Mouse (Mus musculus) layer of hippocampus, adult 8-10 months (tissue): Measurements from ENCODE around the gene Cnppd1. TPM values are rescaled to one million over a fixed set of nuclear protein-coding genes. Genes with fewer than 3 reads are reported as not detected.
A peak's percentile ranks its signal among the peaks of the same experiment; 100 is the strongest.

Source experiments
- DNase-seq, 2 experiments: peaks; one replicate each; pipeline ENCODE4 v3.0.0; 2022; ENCODE audit warnings: low spot score in 2 of 2
- total RNA-seq, 4 experiments: library from RNA; stranded (reverse); gene quantifications; 2 replicates each; pipeline ENCODE4 v1.2.4; 2022

Cnppd1 gene
- total RNA-seq, 4 experiments from 2014 or later, result 33.6 to 36.1 (median 35.3) TPM

- no peak for DNase-seq
Measured at GRCm38 (mm10) chr1:75147411-75148135, 5.1 kb upstream of the Cnppd1 start.

- DNase-seq, result no peak
Measured at GRCm38 (mm10) chr1:75145589-75145988, 3.1 kb upstream of the Cnppd1 start.

- DNase-seq, result peak in 1 of 2 experiments; percentile 46
Measured at GRCm38 (mm10) chr1:75141486-75142190, 873 bp downstream of the Cnppd1 start.

- DNase-seq, result no peak
Measured at GRCm38 (mm10) chr1:75140601-75141190, 1.8 kb downstream of the Cnppd1 start.

GRCm38 (mm10) chr1:75138448-75138847 lies 4.1 kb downstream of the Cnppd1 start:
- DNase-seq, result no peak

- DNase-seq, result no peak
Measured at GRCm38 (mm10) chr1:75136730-75137129, 5.8 kb downstream of the Cnppd1 start.

- DNase-seq, result no peak
Measured at GRCm38 (mm10) chr1:75136293-75136692, 6.2 kb downstream of the Cnppd1 start.

GRCm38 (mm10) chr1:75133421-75134207 lies 8.9 kb downstream of the Cnppd1 start, which contains the start of gene Slc23a3:
Slc23a3 (minus strand) TSS chr1:75133890.
- DNase-seq, result no peak

GRCm38 (mm10) chr1:75128641-75129040 lies 13.9 kb downstream of the Cnppd1 start:
- no peak for DNase-seq

- DNase-seq, result no peak
Measured at GRCm38 (mm10) chr1:75125418-75125817, 17.1 kb downstream of the Cnppd1 start.

- DNase-seq, result peak; percentile 85 to 87
Measured at GRCm38 (mm10) chr1:75124346-75125321, 17.9 kb downstream of the Cnppd1 start, which contains the start of gene Nhej1. Nhej1 (minus strand) TSS chr1:75125200.

GRCm38 (mm10) chr1:75122211-75122610 lies 20.3 kb downstream of the Cnppd1 start:
- DNase-seq, result no peak

Other genes with a start within 250 kb of the Cnppd1 start
- gene Cryba2, start 249.6 kb downstream of the Cnppd1 start, total RNA-seq, result under 1 TPM in 2 of 4 experiments, not detected in 2; 0.74 to 0.82 TPM
- gene Cfap65, start 207.1 kb downstream of the Cnppd1 start, total RNA-seq, result 1 to 10 TPM; 3.3 to 4.6 (median 3.6) TPM
- under 1 TPM in 3 of 4 experiments, not detected in 1; 0.20 to 0.37 (median 0.32) TPM for gene Ihh, start 191.0 kb downstream of the Cnppd1 start, total RNA-seq
- 1 to 10 TPM; 1.7 to 2.7 (median 2.1) TPM for gene Nhej1, start 17.5 kb downstream of the Cnppd1 start, total RNA-seq
- under 1 TPM in 3 of 4 experiments, not detected in 1; 0.22 to 0.45 (median 0.35) TPM for gene Slc23a3, start 8.8 kb downstream of the Cnppd1 start, total RNA-seq
- 100 to 1,000 TPM; 167 to 182 (median 171) TPM for gene Retreg2, start 67 bp upstream of the Cnppd1 start, total RNA-seq
- gene Zfand2b, start 25.9 kb upstream of the Cnppd1 start, total RNA-seq, result 10 to 100 TPM; 26.5 to 37.4 (median 32.4) TPM
- 10 to 100 TPM; 23.6 to 32.0 (median 26.2) TPM for gene Abcb6, start 37.7 kb upstream of the Cnppd1 start, total RNA-seq
- gene Ankzf1, start 49.4 kb upstream of the Cnppd1 start, total RNA-seq, result 10 to 100 TPM; 25.5 to 38.5 (median 31.3) TPM
- 100 to 1,000 TPM in 2 of 4 experiments, 10 to 100 TPM in 2; 97.6 to 119 (median 105) TPM for gene Atg9a, start 49.5 kb upstream of the Cnppd1 start, total RNA-seq
- 10 to 100 TPM; 14.1 to 22.4 (median 18.5) TPM for gene Glb1l, start 68.1 kb upstream of the Cnppd1 start, total RNA-seq
- 10 to 100 TPM; 78.7 to 88.5 (median 84.5) TPM for gene Stk16, start 68.1 kb upstream of the Cnppd1 start, total RNA-seq
- gene Tuba4a, start 77.2 kb upstream of the Cnppd1 start, total RNA-seq, result 100 to 1,000 TPM; 488 to 539 (median 494) TPM
- gene A630095N17Rik, start 89.4 kb upstream of the Cnppd1 start, total RNA-seq, result not detected
- gene Dnajb2, start 93.7 kb upstream of the Cnppd1 start, total RNA-seq, result 100 to 1,000 TPM in 1 of 4 experiments, 10 to 100 TPM in 3; 83.1 to 108 (median 93.1) TPM
- 100 to 1,000 TPM; 360 to 457 (median 395) TPM for gene Ptprn, start 121.8 kb upstream of the Cnppd1 start, total RNA-seq
- 100 to 1,000 TPM; 102 to 169 (median 125) TPM for gene Resp18, start 135.7 kb upstream of the Cnppd1 start, total RNA-seq
- 10 to 100 TPM; 41.2 to 49.8 (median 45.4) TPM for gene Dnpep, start 175.3 kb upstream of the Cnppd1 start, total RNA-seq
- gene Des, start 217.6 kb upstream of the Cnppd1 start, total RNA-seq, result 1 to 10 TPM in 3 of 4 experiments, under 1 TPM in 1; 0.60 to 1.9 (median 1.5) TPM
- gene Speg, start 232.6 kb upstream of the Cnppd1 start, total RNA-seq, result 100 to 1,000 TPM; 168 to 185 (median 182) TPM